Mouse (Mus musculus): ENCODE measurements around the gene Mroh2a.

Mroh2a gene

GRCm38 (mm10) chr1:88235046-88235893 is 8.5 kb downstream of the Mroh2a start:
- in situ Hi-C loops (cut with MboI, MseI), result no loop called here

GRCm38 (mm10) chr1:88235894-88236415 is 9.2 kb downstream of the Mroh2a start:
- in situ Hi-C loops (cut with MboI, MseI), result no loop called here

- in situ Hi-C loops (cut with MboI, MseI), result no loop called here
These were observed 10.5 kb downstream of the Mroh2a start for GRCm38 (mm10) chr1:88237311-88237710.

- in situ Hi-C loops (cut with MboI, MseI), result no loop called here
These were observed 12.0 kb downstream of the Mroh2a start for GRCm38 (mm10) chr1:88238771-88239170.

- in situ Hi-C loops (cut with MboI, MseI), result no loop called here
These were observed 13.3 kb downstream of the Mroh2a start for GRCm38 (mm10) chr1:88240072-88240471.

GRCm38 (mm10) chr1:88240579-88240978 is 13.8 kb downstream of the Mroh2a start:
- in situ Hi-C loops (cut with MboI, MseI), result no loop called here

GRCm38 (mm10) chr1:88243861-88244260 is 17.1 kb downstream of the Mroh2a start:
- in situ Hi-C loops (cut with MboI, MseI), result no loop called here

- in situ Hi-C loops (cut with MboI, MseI), result no loop called here
These were observed 19.1 kb downstream of the Mroh2a start for GRCm38 (mm10) chr1:88245881-88246280.

GRCm38 (mm10) chr1:88246386-88246785 is 19.6 kb downstream of the Mroh2a start:
- in situ Hi-C loops (cut with MboI, MseI), result no loop called here

GRCm38 (mm10) chr1:88247660-88248059 is 20.9 kb downstream of the Mroh2a start:
- in situ Hi-C loops (cut with MboI, MseI), result no loop called here

GRCm38 (mm10) chr1:88248658-88249057 is 21.9 kb downstream of the Mroh2a start:
- in situ Hi-C loops (cut with MboI, MseI), result no loop called here

GRCm38 (mm10) chr1:88249596-88249995 is 22.8 kb downstream of the Mroh2a start:
- in situ Hi-C loops (cut with MboI, MseI), result no loop called here

GRCm38 (mm10) chr1:88250023-88250422 is 23.2 kb downstream of the Mroh2a start:
- in situ Hi-C loops (cut with MboI, MseI), result no loop called here

- in situ Hi-C loops (cut with MboI, MseI), result no loop called here
These were observed 26.3 kb downstream of the Mroh2a start for GRCm38 (mm10) chr1:88253106-88253505.

GRCm38 (mm10) chr1:88253540-88253939 is 26.8 kb downstream of the Mroh2a start:
- in situ Hi-C loops (cut with MboI, MseI), result no loop called here

- in situ Hi-C loops (cut with MboI, MseI), result no loop called here
These were observed 28.1 kb downstream of the Mroh2a start for GRCm38 (mm10) chr1:88254793-88255465.

- in situ Hi-C loops (cut with MboI, MseI), result no loop called here
These were observed 28.7 kb downstream of the Mroh2a start for GRCm38 (mm10) chr1:88255466-88255857.

- in situ Hi-C loops (cut with MboI, MseI), result no loop called here
These were observed 29.4 kb downstream of the Mroh2a start for GRCm38 (mm10) chr1:88255989-88256754.

- in situ Hi-C loops (cut with MboI, MseI), result no loop called here
These were observed 30.3 kb downstream of the Mroh2a start for GRCm38 (mm10) chr1:88256886-88257663.

- in situ Hi-C loops (cut with MboI, MseI), result no loop called here
These were observed 30.9 kb downstream of the Mroh2a start for GRCm38 (mm10) chr1:88257681-88258080.

GRCm38 (mm10) chr1:88258361-88258760 is 31.6 kb downstream of the Mroh2a start:
- in situ Hi-C loops (cut with MboI, MseI), result no loop called here

All from regulatory T cell (primary cell).